Mouse (Mus musculus): ENCODE results near the gene Calcb.

GRCm38 (mm10) chr7:114768516-114768915, 50.1 kb downstream of the Calcb start:
- TF ChIP-seq CTCF (IDR thresholded peaks at IDR 0.05; ENCODE audit: control insufficient read depth, insufficient read depth, low read length): no peak
- no peak for TF ChIP-seq POLR2A (IDR thresholded peaks at IDR 0.05; ENCODE audit: borderline replicate concordance, control insufficient read depth, low read depth, low read length)

Data from bone marrow, adult 2 months (tissue).